Mouse (Mus musculus): Measurements from ENCODE around the gene Prss16. TPM values are rescaled to one million over a fixed set of nuclear protein-coding genes. Genes with fewer than 3 reads are reported as not detected.

Prss16 gene
- total RNA-seq, 2 experiments from 2014 or later = not detected

DNA sequence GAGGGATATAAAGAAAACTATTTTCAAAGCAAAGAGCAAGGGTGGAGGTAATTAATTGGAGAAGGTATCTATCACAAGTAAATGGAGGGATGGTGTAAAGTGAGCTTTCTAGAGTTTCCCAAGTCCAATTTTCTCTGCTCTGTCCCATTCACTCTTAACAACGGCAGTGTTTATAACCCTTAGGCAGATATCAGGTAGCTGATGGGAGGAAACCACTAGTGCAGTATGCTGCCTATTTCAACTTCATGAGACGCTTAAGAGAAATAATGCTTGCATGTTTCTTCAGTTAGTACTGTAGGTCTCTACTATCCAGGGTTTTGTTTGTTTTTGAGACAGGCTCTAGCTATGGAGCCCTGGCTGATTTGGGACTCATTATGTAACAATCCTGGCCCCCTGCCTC lies 27.9 kb upstream of the Prss16 start:
- no peak for DNase-seq
- intact Hi-C loops (cut with DNase I) = loop anchor here (5.0 to 10.0 kb wide), 3 partner anchors 213 to 1720 kb away; partner anchors contain the start of genes Hist1h2ac, Hist1h2bc and Hist1h4b

DNA sequence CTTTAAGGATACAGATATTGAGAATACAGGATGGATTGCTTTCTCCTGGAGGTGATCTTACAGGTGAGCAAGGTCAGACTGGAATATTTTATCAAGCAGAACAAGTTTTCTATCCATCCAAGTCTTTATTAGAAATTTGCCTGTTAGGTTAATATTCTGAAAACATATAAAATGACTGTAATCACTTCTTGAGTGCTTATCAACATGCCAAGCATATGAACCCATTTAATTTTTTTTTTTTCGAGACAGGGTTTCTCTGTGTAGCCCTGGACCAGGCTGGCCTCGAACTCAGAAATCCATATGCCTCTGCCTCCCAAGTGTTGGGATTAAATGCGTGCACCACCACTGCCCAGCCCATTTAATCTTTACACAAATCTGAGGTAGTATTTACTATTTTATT lies 27.4 kb upstream of the Prss16 start:
- DNase-seq = no peak
- intact Hi-C loops (cut with DNase I) = loop anchor here (5.0 to 10.0 kb wide), 3 partner anchors 212 to 1720 kb away; partner anchors contain the start of genes Hist1h2ac, Hist1h2bc and Hist1h4b

DNA sequence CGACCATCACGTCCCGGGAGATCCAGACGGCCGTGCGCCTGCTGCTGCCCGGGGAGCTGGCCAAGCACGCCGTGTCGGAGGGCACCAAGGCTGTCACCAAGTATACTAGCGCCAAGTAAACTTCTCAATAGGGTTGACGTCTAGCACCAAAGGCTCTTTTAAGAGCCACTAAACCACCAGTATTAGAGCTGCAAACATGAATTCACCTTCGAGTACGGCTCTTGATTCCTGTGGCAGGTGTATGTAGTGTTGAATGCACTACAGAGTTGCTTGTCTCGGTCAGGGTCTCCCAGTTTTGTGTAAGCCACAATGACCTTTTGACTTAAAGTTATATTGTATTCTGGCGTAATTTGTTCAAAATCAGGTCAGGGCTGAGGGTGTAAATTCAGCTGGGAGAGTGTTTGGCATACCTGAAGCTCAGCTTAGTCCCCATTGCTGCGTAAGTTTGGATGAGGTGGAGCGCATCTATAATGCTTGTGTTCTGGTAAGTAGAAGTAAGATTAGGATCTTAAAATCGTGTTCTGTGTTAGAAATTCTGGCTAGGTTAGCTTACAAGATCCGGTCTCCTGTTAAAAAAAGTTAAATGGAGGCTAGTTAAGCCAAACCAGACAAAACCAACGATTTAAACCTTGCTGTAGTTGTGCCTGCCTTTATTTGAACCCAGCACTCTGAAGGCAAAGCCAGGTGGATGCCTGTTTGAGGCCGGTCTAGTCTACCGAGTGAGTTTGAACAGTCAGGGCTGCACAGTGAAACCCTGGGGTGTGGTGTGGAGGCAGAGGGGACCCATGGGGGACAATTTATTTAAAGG lies 26.8 kb upstream of the Prss16 start:
- intact Hi-C loops (cut with DNase I) = loop anchor here (5.0 to 10.0 kb wide), 3 partner anchors 212 to 1721 kb away; partner anchors contain the start of genes Hist1h2ac, Hist1h2bc and Hist1h4b
- no peak for DNase-seq

DNA sequence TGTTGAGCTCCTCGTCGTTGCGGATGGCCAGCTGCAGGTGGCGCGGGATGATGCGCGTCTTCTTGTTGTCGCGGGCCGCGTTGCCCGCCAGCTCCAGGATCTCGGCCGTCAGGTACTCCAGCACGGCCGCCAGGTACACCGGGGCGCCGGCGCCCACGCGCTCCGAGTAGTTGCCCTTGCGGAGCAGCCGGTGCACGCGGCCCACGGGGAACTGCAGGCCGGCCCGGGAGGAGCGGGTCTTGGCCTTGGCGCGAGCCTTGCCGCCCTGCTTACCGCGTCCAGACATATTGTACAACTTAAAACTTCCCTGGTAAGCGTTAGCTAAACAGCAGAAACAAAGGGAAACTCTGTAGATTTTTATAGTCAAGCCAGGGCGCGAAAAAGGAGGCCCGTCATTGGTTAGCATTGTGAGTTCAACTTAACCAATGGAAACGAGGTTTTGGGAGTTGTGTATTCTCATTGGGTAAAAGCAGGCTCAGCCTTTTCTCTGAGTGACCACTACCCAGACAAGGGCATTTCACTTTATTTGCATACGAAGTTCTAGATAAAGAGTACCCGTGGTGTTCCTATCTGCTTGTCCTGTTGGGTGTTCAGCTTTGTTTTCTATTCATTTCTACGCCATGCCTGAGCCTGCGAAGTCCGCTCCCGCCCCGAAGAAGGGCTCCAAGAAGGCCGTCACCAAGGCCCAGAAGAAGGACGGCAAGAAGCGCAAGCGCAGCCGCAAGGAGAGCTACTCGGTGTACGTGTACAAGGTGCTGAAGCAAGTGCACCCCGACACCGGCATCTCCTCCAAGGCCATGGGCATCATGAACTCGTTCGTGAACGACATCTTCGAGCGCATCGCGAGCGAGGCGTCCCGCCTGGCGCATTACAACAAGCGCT lies 26.0 kb upstream of the Prss16 start, which contains the start of the genes Hist1h2ah and Hist1h2bk:
Gene Hist1h2ah, minus strand, starts transcription at position 302 of the 882 bp plus-strand sequence.
Gene Hist1h2bk, plus strand, starts transcription at position 604 of the 882 bp plus-strand sequence.
- peak; percentile 90 to 91 for DNase-seq
- intact Hi-C loops (cut with DNase I) = loop anchor here (5.0 to 10.0 kb wide), 3 partner anchors 211 to 1722 kb away; partner anchors contain the start of genes Hist1h2ac, Hist1h2bc and Hist1h4b

DNA sequence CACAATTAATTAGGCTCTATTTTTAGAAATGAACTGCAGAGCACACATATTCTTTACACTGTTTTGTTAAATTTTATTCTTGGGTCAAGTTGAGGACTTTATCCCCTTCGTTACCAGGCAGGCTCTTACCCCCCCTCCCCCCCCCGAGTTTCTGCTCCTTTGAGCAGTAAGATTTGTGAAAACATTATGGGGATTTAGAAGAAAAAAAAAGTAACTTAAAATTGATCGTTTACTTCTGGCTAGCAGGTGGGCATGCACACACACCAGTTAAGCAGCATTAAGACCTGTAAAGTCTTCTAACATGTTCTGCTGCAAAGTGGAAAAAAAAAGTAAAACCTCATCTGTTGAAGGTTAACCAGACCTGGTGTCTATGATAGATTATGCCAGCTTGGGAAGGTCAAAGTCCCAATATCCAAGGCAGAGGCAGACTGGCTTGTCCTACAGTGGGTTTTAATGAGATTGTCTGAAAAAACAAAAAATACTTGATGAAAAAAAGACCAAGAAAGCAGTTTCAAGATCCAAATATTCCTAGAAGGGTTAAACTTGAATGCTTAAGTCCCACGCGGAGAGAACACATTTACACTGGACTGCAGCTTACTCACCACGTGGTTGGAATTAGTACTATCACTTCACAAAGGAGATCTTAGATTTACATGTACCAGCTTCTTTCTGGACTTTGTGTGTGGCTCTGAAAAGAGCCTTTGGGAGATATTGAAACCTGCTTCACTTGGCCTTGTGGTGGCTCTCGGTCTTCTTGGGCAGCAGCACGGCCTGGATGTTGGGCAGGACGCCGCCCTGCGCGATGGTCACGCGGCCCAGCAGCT lies 25.1 kb upstream of the Prss16 start:
- intact Hi-C loops (cut with DNase I) = loop anchor here (5.0 to 10.0 kb wide), 3 partner anchors 210 to 1723 kb away; partner anchors contain the start of genes Hist1h2ac, Hist1h2bc and Hist1h4b

DNA sequence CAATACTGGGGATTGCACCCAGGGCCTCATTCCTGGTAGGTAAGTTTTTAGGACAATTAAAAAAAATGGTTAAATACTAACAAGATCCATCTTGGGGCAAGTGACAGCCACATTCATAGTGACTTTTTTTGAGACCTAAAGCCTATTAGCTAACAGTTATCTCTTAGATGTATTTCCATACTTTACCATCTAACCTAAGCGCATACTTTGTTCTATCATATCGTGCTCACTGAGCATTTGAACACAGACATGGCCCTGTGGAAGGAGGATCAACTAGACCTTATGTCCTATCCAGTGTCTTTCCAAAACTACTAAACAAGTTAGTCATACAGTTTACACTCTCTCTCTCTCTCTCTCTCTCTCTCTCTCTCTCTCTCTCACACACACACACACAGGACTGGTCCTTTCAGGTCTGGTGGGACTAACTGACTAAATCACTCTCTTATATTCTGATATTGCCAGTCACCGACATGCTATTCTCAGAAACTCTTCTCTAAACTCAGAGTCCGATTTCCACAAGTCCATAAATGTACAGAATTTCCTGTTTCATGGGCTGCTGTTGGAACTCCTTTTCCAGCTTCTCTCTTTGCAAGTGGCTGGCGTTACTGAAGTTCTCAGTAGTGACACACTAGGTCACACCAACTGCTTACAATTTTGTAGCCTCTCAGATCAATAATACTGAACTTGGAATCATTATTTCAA lies 24.4 kb upstream of the Prss16 start:
- no peak for DNase-seq
- intact Hi-C loops (cut with DNase I) = loop anchor here (10.0 kb wide), 1 partner anchor 209 kb away; no protein-coding TSS in a partner anchor

More for the DNA sequence above, 25.1 kb upstream of the Prss16 start:
- DNase-seq = no peak

DNA sequence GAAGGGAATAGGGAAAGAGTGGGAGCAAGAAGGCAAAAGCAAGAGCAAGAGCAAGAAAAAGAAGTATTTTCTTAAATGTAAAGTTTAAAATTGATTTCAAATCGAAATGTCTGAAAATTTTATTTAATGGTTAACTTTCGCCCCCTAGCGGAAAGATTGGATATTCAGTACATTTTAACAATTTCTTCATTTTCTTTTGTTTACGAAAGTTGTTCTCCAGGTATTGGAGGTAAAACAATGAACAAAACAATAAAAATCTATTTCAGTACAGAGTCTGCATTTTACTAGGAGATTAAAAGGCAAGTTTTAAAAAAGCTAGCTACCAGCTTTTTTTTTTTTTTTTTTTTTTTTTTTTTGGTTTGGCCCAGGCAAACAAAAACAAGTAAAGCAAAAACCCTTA lies 21.0 kb upstream of the Prss16 start:
- intact Hi-C loops (cut with DNase I) = loop anchor here (10.0 kb wide), 1 partner anchor 206 kb away; no protein-coding TSS in a partner anchor
- DNase-seq = no peak

DNA sequence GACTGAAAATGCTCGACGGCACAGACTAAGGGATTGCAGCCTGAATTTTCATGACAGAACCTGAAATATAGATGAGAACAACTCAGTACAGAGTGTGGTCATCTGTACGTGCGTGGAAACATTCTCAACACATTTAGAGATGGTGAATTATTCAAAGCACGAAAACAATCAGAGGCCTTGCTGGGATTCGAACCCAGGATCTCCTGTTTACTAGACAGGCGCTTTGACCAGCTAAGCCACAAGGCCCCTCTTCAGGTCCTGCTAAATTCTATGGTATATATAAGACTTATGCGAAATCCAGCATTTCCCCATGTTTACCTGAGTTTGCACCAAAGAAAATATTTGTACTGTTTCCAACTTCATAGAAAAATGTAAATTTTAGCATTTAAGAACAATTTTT lies 20.4 kb upstream of the Prss16 start:
- intact Hi-C loops (cut with DNase I) = loop anchor here (5.0 to 10.0 kb wide), 4 partner anchors 175 to 1487 kb away; no protein-coding TSS in a partner anchor
- no peak for DNase-seq

DNA sequence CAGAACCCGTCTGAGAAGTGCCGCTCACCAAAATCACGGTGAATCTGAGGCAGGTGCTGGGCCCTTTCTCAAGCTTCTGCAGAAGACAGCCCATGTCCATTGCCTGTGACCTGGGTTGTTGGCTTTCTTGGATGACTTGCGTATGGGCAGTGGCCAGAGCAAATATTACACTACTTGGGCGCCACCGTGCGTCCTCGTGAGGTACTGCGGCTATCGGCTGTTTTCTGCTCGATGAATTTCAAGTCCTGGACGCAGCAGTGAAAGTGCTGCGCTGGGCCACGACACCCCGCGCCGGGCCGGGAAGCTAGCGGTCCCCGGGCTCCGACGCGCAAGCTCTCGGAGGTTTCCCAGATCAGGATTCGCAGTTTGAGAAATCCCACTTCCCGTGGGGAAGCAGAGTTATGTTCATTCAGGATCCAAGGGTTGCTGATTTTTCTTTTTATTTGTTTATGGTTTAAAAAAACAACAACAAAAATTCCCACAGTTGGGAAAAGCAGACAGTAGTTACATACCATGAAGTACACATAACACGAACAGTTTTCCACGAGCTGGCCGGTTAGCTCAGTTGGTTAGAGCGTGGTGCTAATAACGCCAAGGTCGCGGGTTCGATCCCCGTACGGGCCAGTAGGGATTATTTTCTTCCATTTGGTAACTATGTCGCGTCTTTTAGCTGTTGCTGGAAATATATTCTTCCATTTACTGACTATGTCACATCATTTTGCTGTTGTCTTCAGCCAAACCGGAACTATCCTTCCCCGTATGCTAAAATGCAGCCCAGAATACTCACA lies 19.3 kb upstream of the Prss16 start:
- intact Hi-C loops (cut with DNase I) = loop anchor here (1.0 to 10.0 kb wide), 4 partner anchors 55 to 1488 kb away; no protein-coding TSS in a partner anchor
- DNase-seq = peak; percentile 96 to 98

DNA sequence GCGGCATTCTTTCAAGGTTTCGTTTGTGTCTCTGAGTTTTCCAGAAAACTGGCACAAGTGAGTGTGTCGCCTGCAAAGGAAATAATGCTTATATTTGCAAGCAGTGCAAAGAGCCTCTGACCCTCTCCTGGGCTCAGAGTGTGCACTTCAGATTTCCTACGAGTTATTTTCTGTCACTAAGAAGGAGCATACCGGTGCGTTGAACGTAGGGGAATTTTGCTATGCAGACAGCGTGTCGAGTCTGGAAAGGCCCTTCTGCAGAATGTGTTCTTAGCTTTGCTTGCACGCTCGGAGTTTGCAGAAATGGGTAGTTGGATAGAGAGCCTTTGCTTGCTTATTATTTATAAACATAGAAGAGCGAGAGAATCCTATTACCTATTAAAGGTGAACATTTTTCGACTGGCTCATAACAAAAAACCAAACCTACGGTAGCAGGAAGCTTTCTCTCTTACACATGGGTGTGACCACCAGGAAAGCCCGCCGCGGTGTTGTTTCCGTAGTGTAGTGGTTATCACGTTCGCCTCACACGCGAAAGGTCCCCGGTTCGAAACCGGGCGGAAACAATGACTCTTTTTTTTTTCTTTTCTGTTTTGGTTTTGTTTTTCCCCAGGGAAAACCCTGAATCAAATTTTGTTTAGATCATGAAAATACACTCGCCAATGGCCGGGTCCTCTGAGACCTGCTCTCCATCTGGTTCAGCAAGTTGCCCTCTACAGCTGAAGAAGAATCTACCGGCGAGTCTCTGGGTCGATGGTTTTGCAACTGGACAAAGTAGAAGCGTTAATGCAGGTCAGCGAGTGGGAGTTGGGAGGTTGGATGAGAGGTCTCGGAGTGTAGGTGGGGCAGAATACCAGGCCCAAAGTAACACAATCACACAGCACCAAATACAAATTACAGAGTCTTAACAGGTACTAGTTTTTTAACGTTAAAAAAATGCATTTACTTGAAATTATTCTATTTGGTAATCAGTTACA lies 16.8 kb upstream of the Prss16 start:
- intact Hi-C loops (cut with DNase I) = loop anchor here (5.0 to 10.0 kb wide), 3 partner anchors 172 to 1491 kb away; no protein-coding TSS in a partner anchor
- DNase-seq = peak; percentile 89 to 93

DNA sequence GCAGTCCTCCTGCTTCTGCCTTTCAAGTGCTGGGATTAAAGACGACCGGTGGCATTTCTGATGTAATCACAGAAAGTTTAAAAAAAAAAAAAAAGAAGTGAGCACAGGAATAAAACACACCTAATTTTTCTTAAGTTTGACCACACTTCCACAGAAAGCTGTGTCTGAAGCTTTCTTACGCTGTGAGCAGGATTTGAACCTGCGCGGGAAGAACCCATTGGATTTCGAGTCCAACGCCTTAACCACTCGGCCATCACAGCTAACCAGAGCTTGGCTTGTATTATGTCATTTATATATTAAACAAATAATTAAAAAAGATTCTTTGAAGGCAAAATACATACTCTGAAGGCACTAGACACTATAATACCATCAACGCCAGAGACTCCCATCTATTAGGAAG lies 12.7 kb upstream of the Prss16 start:
- DNase-seq = peak; percentile 90
- intact Hi-C loops (cut with DNase I) = loop anchor here (5.0 to 10.0 kb wide), 3 partner anchors 167 to 1415 kb away; no protein-coding TSS in a partner anchor

DNA sequence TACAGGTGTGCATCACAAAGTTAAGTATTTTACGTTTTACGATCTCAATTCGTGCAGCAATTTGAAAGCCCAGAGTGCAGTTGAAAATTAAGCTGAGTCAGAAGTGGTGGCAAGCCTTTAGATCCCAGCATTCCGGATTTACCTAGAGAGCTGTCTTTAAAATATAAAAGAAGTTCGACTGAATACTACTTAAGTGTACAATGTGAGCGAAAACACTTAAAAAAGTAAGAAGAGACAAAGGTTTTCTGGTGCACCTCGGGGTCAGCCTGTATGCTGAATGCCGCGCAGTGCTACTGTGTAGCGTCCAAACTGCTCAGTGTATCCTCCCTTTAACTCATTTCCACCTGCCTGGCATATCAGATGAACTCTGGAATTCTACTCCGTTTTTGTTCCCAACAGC lies 12.0 kb upstream of the Prss16 start:
- DNase-seq = peak in 1 of 2 experiments; percentile 32
- intact Hi-C loops (cut with DNase I) = loop anchor here (5.0 to 10.0 kb wide), 3 partner anchors 167 to 1416 kb away; no protein-coding TSS in a partner anchor

DNA sequence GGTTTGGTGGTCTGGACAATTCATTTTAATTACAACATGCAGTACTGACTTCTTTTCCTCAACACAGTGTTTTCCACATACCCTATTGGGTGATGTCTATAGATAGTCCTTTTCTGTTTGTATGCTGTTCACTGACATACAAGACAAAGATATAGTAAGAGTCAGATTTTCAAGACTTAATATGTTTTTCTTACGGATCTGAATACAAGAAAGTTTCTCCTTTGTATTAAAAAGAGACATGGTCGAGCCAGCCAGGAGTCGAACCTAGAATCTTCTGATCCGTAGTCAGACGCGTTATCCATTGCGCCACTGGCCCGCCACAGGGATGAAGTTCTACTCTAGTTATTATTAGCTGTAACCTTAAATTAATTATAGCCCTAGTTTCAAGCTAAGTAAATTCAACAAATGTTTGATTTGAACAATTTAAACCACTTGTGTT lies 11.4 kb upstream of the Prss16 start:
- DNase-seq = peak; percentile 85 to 86
- intact Hi-C loops (cut with DNase I) = loop anchor here (5.0 to 10.0 kb wide), 3 partner anchors 166 to 1416 kb away; no protein-coding TSS in a partner anchor

DNA sequence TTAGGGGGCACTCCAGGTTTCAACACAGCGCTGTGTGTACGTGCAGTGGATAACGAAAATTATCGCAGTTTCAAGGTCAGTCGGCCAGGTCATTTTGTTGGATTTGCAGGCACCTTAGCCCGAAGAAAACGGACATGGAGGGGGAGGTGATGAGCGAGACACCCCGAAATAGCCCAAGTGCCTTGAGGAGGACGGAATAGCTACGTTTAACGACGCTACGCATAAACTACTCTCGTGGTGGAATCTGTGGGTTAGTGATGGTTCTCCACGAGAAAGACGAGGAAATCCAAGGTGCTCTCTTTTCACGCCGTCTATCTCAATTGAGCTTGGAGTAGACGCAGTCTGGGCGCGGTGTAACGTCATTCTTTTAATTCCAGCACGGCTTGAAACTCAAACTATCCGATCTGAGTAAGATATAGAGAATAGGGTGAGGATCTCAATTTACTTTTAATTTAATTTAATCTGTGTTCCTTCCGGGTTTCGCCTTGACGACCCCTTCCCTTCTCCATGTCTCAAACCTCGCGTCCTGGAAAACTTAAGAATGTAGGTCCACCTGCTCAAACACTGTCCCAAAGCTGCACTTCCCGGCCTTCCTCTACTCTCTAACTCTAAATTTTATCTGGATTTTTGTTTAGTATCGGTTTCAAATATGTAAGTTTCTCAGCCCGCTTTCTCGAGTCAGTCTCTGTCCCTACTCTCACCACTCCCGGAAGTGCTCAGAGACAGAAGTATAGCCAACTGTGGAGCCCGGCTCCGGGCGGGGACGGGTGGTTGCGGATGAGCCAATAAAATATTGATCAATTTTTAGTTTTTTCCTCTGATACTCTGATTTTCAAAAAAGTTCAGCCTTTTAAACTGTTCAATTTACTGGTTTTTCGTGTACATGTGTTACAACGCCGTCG lies 10.6 kb upstream of the Prss16 start:
- DNase-seq = no peak
- intact Hi-C loops (cut with DNase I) = loop anchor here (5.0 to 10.0 kb wide), 3 partner anchors 165 to 1417 kb away; no protein-coding TSS in a partner anchor
